Mouse (Mus musculus): ENCODE results near the gene Eda.

DNA sequence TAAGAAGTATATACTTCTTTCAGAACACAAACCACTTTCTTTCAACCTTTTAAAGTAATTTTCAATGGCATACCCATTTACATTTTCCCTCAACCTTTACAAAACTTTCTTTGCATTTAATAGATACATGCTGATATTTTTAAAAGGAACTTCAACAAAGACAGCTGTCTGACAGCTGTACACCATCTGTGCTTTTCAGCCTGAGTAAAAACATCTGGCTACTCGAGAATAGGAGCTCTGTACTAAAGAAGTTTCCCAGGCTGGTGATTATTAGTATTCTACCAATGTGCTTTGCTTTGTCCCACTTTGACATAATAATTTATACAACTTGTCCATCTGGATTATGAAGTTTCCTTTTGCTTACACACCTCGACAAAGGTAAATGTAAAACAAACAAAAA lies 219.9 kb downstream of the Eda start:
- TF ChIP-seq CTCF (IDR thresholded peaks at IDR 0.05; ENCODE audit: control insufficient read depth, insufficient read depth, low read length) (no peak), POLR2A (IDR thresholded peaks at IDR 0.05; ENCODE audit: borderline replicate concordance, control insufficient read depth, low read depth, low read length) (no peak)

Data from bone marrow, adult 2 months (tissue).